Mouse (Mus musculus): ENCODE data around the gene Il24.
A peak's percentile ranks its signal among the peaks of the same experiment; 100 is the strongest.

Il24 gene

DNA sequence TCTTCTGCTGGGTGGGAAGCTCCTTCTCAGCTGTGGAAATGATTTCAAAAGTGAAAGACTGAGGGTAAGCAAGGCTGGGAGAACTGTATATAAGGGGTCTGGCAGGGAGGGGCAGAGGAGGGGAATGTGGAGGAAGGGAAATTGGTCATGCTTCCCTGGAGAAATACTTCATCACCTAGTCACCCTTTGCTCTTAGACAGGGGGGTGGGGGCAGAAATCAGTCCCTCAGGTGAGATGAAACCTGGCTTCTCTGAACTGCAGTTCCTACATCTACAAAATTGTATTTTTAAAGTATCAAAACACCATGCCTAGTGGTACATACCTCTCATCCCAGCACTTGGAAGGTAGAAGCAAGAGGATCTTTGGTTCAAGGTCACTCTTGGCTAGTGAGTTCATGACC is at the start of gene Il24:
Il24 (minus strand) TSS at position 101 of the 400 bp plus-strand sequence.
- DNase-seq = no peak

GRCm38 (mm10) chr1:130936351-130936750 is 49.1 kb upstream of the Il24 start:
- DNase-seq = no peak

- DNase-seq = no peak
Measured at GRCm38 (mm10) chr1:130926484-130926883, 39.2 kb upstream of the Il24 start.

- DNase-seq = no peak
Measured at GRCm38 (mm10) chr1:130918323-130918980, 31.2 kb upstream of the Il24 start.

- no peak for DNase-seq
Measured at GRCm38 (mm10) chr1:130911401-130912010, 24.3 kb upstream of the Il24 start, which contains the start of gene Il20. TSS of gene Il20 (minus strand) at chr1:130911451.

DNA sequence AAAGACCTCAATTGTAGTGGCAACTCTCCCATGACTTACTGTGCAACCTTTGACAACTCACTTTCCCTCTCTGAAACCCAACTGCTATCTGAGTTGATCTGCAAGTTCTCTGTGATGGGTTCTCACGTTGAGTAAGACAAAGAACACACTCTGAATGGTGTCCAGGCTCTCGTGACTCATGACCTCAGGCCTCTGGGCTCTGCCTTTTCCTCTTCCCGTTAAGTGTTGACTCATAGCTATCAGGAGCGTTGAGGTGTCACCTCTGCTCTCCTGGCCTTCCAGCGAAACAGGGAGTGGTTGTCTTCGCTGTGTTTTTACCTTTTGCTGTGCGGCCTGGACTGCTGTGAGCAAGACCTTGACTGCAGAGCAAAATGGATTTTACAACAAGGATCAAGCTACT is 15.3 kb upstream of the Il24 start:
- no peak for DNase-seq

GRCm38 (mm10) chr1:130894468-130894867 is 7.2 kb upstream of the Il24 start:
- DNase-seq = no peak

DNA sequence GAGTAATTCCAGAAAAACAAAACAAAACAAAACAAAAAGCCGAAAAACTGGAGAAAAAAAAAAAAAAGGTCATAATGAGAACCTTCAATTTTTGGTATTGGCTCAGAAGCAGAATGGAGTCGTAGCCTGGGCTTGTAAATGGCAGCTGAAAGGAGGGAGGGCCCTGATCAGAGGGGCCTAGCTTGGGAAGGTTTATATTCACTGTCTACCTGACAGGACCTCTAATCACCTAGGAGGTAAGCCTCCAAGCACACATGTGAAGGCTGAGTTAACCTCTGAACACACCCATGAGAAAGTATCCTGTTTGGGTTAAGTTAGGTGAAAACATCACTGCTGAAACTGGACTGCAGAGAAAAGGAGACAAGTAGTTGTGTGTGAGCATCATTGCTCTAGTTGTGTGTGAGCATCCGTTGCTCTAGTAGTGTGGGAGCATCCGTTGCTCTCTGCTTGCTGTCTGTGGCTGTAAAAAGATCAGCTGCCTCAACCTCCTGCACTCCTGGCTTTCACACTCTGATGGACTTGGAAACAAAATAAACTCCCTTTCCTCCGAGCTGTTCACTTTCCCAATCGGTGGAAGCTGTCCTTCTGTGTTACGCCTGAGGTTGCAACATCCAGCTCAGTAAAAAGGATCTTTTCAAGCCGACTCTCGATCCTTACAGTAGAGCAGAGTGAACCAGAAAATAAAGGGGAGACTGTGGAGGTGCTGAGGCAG is 6.2 kb upstream of the Il24 start:
- no peak for DNase-seq

DNA sequence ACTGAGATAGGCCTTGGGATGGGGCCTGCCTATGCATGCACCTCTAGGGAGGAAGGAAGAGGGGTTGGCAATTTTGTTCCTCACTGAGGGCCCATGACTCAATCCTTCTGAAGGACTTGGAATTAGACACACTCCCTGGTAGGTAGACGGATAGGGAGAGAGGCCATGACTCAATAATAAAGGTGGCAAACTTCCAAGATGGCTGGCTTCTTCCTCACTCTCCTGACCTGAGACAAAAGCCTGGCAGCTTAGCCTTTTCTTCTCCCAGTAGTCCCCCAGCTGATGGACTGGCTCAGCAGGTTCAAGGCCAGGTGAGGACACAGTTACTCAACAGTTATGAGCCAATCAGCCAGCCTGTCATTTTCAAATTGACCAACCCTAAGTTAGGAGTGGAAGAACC is 5.2 kb upstream of the Il24 start:
- DNase-seq = no peak

GRCm38 (mm10) chr1:130883146-130883545 is 4.1 kb downstream of the Il24 start:
- DNase-seq = no peak

- no peak for DNase-seq
Measured at GRCm38 (mm10) chr1:130879927-130880326, 7.3 kb downstream of the Il24 start.

- peak; percentile 39 for DNase-seq
Measured at GRCm38 (mm10) chr1:130877889-130878614, 9.2 kb downstream of the Il24 start.

DNA sequence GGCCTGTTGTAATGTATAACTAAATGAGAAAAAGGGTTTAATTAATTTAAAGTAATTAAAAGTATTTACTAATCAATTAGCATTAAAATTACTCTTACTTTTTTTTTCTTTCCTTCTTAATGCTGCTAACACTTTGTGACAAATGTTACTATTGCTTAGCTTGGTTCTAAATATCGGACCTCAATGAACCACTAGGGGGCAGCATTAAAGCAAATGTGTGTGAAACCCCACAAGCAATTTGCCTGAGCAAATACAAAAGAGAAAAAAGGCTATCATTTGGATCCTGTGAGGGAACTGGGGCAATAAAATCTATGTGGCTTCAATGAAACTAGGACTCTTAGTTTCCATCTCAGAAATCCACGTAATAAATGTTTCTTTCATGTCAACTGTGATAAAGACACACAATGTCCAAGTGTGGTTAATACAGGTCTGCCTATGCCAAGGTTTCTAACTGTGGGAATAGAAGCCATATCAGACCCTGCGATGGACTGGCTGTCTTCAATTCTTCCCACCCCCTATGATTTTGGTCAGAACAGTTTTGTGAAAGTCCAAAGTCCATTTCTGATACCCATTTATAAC is 10.2 kb downstream of the Il24 start:
- peak; percentile 66 for DNase-seq

- DNase-seq = no peak
Measured at GRCm38 (mm10) chr1:130875910-130876309, 11.3 kb downstream of the Il24 start.

DNA sequence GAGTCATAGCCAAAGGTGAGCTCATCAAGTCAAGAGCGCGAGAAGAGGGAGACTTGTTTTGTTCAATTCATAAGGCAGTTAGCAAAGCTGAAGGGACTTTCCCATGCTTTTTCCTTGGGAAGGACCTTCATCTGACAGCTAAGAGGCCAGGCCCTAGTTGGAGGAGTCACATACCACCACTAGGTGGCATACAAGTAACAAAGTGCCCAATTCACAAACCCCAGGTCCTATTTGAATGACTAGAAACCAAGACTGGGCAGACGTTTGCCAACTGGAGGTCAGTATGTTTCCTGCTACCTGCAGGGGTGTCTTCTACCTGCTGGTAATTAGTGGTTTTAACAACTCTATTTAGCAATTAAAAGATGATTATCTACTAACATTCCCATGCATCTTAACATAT is 12.1 kb downstream of the Il24 start:
- DNase-seq = peak; percentile 67

GRCm38 (mm10) chr1:130872912-130873311 is 14.3 kb downstream of the Il24 start:
- DNase-seq = no peak

- DNase-seq = no peak
Measured at GRCm38 (mm10) chr1:130865541-130866221, 21.6 kb downstream of the Il24 start, which contains the start of gene Fcmr. TSS of gene Fcmr (plus strand) at chr1:130865669.

- no peak for DNase-seq
Measured at GRCm38 (mm10) chr1:130864741-130865140, 22.5 kb downstream of the Il24 start.

DNA sequence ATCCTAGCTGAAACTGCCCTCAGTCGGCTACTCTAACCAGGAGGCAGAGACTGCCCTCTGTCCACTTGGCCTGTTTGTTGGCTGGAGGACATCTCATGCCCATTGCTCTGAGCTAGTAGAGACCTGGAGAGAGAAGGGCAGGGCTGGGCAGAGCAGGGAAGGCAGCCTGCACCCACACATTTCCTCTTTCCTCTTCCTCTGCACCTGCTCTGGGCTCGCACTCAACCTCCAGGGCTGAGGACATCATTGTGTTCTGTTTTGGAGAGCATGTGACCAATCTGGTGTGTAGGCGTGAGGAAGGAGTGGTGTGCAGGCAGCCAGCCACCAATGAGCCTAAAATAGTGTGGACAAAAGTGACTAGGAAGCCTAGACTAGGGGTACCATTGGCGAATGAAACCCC is 23.0 kb downstream of the Il24 start:
- DNase-seq = no peak

DNA sequence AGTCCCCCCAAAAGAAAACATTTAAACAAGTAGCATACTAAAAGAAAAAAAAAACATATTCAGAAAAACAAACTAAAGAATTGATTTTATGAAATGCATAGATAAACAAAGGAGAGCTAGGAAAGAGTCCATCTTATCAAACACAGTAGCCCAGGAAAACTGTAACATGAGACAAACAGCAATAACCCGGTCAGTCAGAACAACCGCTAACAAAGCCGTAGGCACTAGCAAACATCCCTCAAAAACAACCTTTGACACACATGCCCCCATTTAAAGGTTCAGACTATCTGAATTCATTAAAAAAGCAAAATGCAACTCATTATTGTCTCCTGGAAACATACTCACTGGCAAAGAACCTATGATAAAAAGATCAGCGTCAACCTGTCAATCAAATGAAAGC is 29.8 kb downstream of the Il24 start:
- DNase-seq = no peak

- no peak for DNase-seq
Measured at GRCm38 (mm10) chr1:130855723-130856122, 31.5 kb downstream of the Il24 start.

GRCm38 (mm10) chr1:130854819-130855218 is 32.4 kb downstream of the Il24 start:
- DNase-seq = no peak

Data from kidney, postnatal 14 days (tissue).